15 mouse cellular contexts compared by ENCODE assay signal in genomic region chr13:111950042-111950441, GRCm38 (mm10).
"Had no signal": no experiment of that assay in that cellular context is flagged by ENCODE, and none has a peak within 500 bp of the region (broad histone marks: within the 10 kb centered on the region; RNA-seq: fewer than 3 reads in every experiment).

No protein-coding gene starts in this region.

- H3K9ac ChIP-seq: midbrain, embryonic 13.5 days; midbrain, embryonic 15.5 days; neural tube, embryonic 12.5 days; stomach, embryonic 15.5 days had no signal

- ATAC-seq: midbrain, embryonic 13.5 days; midbrain, embryonic 15.5 days had no signal

- H3K27ac ChIP-seq: midbrain, embryonic 10.5 days; midbrain, embryonic 13.5 days; midbrain, embryonic 15.5 days; neural tube, embryonic 12.5 days; stomach, embryonic 15.5 days; stomach, postnatal 0 days had no signal

- H3K4me1 ChIP-seq: midbrain, embryonic 15.5 days; neural tube, embryonic 12.5 days had no signal

- H3K4me2 ChIP-seq: midbrain, embryonic 13.5 days; midbrain, embryonic 15.5 days; neural tube, embryonic 12.5 days; stomach, embryonic 15.5 days had no signal

- DNase-seq: lung, adult 18-20 months; lung, postnatal 10 days; lung, postnatal 4 days; right cerebral cortex, postnatal 25 days; right cerebral cortex, postnatal 4 days; spleen, adult 18-20 months; thymus, adult 2 months; thymus, postnatal 25 days; thymus, postnatal 4 days had no signal

- H3K27me3 ChIP-seq: midbrain, embryonic 13.5 days; midbrain, embryonic 15.5 days; neural tube, embryonic 12.5 days; stomach, embryonic 15.5 days had no signal

- H3K9me3 ChIP-seq: midbrain, embryonic 10.5 days; midbrain, embryonic 13.5 days; midbrain, embryonic 15.5 days; neural tube, embryonic 12.5 days; stomach, embryonic 15.5 days had no signal

- H3K4me3 ChIP-seq: midbrain, embryonic 10.5 days; midbrain, embryonic 13.5 days; midbrain, embryonic 15.5 days; neural tube, embryonic 12.5 days; stomach, embryonic 15.5 days had no signal

- H3K36me3 ChIP-seq: midbrain, embryonic 10.5 days; midbrain, embryonic 13.5 days; midbrain, embryonic 15.5 days; neural tube, embryonic 12.5 days; stomach, embryonic 15.5 days had no signal
